Mouse (Mus musculus) C2C12 (cell line): ENCODE data around the gene Ankrd2.

ENCODE experiments used
- CTCF ChIP-seq: IDR thresholded peaks from one replicate; pipeline ENCODE4 v1.5.1; 2011; ENCODE audit not compliant: control insufficient read depth, insufficient read depth, insufficient read length
- MYOD1 ChIP-seq: IDR thresholded peaks from one replicate; pipeline ENCODE4 v1.6.1; 2011; ENCODE audit warnings: low read depth; ENCODE audit not compliant: control insufficient read depth, insufficient read length
- MYOG ChIP-seq: IDR thresholded peaks from one replicate; pipeline ENCODE4 v1.6.1; 2011; ENCODE audit not compliant: control insufficient read depth, insufficient read length; ENCODE audit errors: extremely low read depth
- USF1 ChIP-seq: IDR thresholded peaks from one replicate; pipeline ENCODE4 v1.6.1; 2011; ENCODE audit warnings: low read depth, mild to moderate bottlenecking, control low read depth, moderate library complexity

DNA sequence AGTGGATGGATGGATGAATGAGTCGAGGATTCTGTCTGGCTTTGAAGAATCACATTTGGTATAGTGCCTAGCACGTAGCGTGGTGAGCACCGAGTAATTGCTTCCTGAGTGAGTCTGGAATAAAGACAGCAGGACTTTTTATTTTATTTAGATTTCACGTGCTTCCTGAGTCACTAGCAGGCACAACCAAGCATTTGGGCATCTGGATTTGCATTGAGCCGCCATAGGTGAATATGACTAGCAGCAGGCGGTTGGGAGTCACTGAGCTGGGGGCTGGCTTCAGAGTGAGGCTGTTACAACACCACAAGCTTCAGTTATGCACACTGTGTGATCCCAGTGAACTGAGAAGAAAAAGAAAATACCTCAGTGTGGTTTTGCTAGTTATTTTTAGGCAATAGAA, 26.7 kb upstream of the Ankrd2 start:
- TF ChIP-seq CTCF (no peak), USF1 (no peak), MYOG (no peak), MYOD1 (no peak)
